Mouse (Mus musculus) midbrain, embryonic 11.5 days (tissue): ENCODE data around the gene Lrrc59. TPM values are rescaled to one million over a fixed set of nuclear protein-coding genes. Genes with fewer than 3 reads are reported as not detected.
"Not testable (repeated sequence)": the region's sequence is repeated elsewhere in the genome, so short reads cannot be mapped to it uniquely, and the experiment has no call there.

Experiments used
- ATAC-seq: fragments of 200-750 bp; cut with Nextera tagmentation; 2 replicates; pipeline ENCODE4 v1.8.0; 2017; ENCODE audit warnings: moderate TSS enrichment, moderate library complexity; ENCODE audit not compliant: low FRiP score
- DNase-seq: peaks from one replicate; pipeline ENCODE4 v3.0.0; 2015; ENCODE audit warnings: low spot score; ENCODE audit errors: missing footprints
- H3K27ac ChIP-seq: fragments of 300-500 bp; sonication (generic); 2 replicates; pipeline ENCODE4 v1.5.1; 2014; ENCODE audit warnings: low read depth, low read length
- H3K27me3 ChIP-seq: fragments of 300-500 bp; sonication (generic); 2 replicates; pipeline ENCODE4 v1.6.1; 2014; ENCODE audit warnings: mild to moderate bottlenecking, low read length, moderate library complexity, mixed read lengths; ENCODE audit not compliant: control insufficient read depth, insufficient read depth
- H3K36me3 ChIP-seq: fragments of 300-500 bp; sonication (generic); 2 replicates; pipeline ENCODE4 v1.6.1; 2014; ENCODE audit warnings: mild to moderate bottlenecking, low read length, moderate library complexity, mixed read lengths; ENCODE audit not compliant: control insufficient read depth, insufficient read depth
- H3K4me1 ChIP-seq: fragments of 300-500 bp; sonication (generic); 2 replicates; pipeline ENCODE4 v1.6.1; 2014; ENCODE audit warnings: low read length; ENCODE audit not compliant: control insufficient read depth, insufficient read depth
- H3K4me2 ChIP-seq: fragments of 300-500 bp; sonication (generic); 2 replicates; pipeline ENCODE4 v1.6.1; 2014; ENCODE audit warnings: mild to moderate bottlenecking, moderate library complexity
- H3K4me3 ChIP-seq: fragments of 300-500 bp; sonication (generic); 2 replicates; pipeline ENCODE4 v1.5.1; 2014; ENCODE audit warnings: low read depth, low read length
- H3K9ac ChIP-seq: fragments of 300-500 bp; sonication (generic); 2 replicates; pipeline ENCODE4 v1.6.1; 2014; ENCODE audit warnings: low read length
- H3K9me3 ChIP-seq: fragments of 300-500 bp; sonication (generic); 2 replicates; pipeline ENCODE4 v1.6.1; 2016; ENCODE audit warnings: low read length; ENCODE audit not compliant: control insufficient read depth
- WGBS: fragments of 180-500 bp; shearing (Covaris S2); extraction: QIAGEN DNeasy Blood & Tissue Kit; methylation state at CpG from one replicate; pipeline ENCODE4 v1.1.7; 2014; 5-methylcytosine and 5-hydroxymethylcytosine counted together
- polyA plus RNA-seq: library from polyadenylated mRNA; unstranded; fragments of >200 nt; fragmentation: Nextera tagmentation; extraction: Ambion mirVana; gene quantifications from 2 replicates; pipeline ENCODE4 v1.2.1, GENCODE M21; 2014

Lrrc59 gene
- polyA plus RNA-seq, 1 experiment from 2014 or later = 199 TPM

- H3K36me3 ChIP-seq = no peaks in the 10 kb centered on the region
- DNase-seq (no peak), ATAC-seq (no peak)
- no peaks in the 10 kb centered on the region for H3K27me3 ChIP-seq
- no peak overlapping the region for H3K9ac ChIP-seq
- no peak overlapping the region for H3K4me3 ChIP-seq
- H3K27ac ChIP-seq = no peak overlapping the region
- H3K4me2 ChIP-seq = no peak overlapping the region
- H3K4me1 ChIP-seq = no peaks in the 10 kb centered on the region
- no peaks in the 10 kb centered on the region for H3K9me3 ChIP-seq
- WGBS = 85% methylated on average over 2 of the region's 2 CpGs
Observed at GRCm38 (mm10) chr11:94622162-94622561, 7.4 kb upstream of the Lrrc59 start.

GRCm38 (mm10) chr11:94629884-94630198, 274 bp downstream of the Lrrc59 start:
- WGBS = under 1% methylated on average over 27 of the region's 28 CpGs
- H3K4me2 ChIP-seq = peak overlapping the region; percentile 81
- peak; percentile 77 for ATAC-seq

GRCm38 (mm10) chr11:94630199-94631011, 838 bp downstream of the Lrrc59 start:
- Histone ChIP-seq H3K27me3 (no peaks in the 10 kb centered on the region), H3K4me1 (peaks cover 6% of the 10 kb centered on the region), H3K36me3 (peaks cover 14% of the 10 kb centered on the region; the same call in 1 of the 2 replicates), H3K4me2 (peak overlapping the region; percentile 81), H3K9me3 (no peaks in the 10 kb centered on the region), H3K9ac (peak overlapping the region; percentile 80), H3K27ac (no peak overlapping the region), H3K4me3 (peak overlapping the region; percentile 77)
- DNase-seq (peak; percentile 92), ATAC-seq (no peak)
- 19% methylated on average over 26 of the region's 26 CpGs for WGBS

More at GRCm38 (mm10) chr11:94629884-94630198, 274 bp downstream of the Lrrc59 start:
- peak overlapping the region; percentile 80 for H3K9ac ChIP-seq
- H3K27ac ChIP-seq = no peak overlapping the region
- DNase-seq = no peak
- no peaks in the 10 kb centered on the region for H3K27me3 ChIP-seq
- H3K36me3 ChIP-seq = peaks cover 10% of the 10 kb centered on the region; the same call in 1 of the 2 replicates
- H3K4me3 ChIP-seq = peak overlapping the region; percentile 77
- no peaks in the 10 kb centered on the region for H3K9me3 ChIP-seq
- peaks cover 6% of the 10 kb centered on the region for H3K4me1 ChIP-seq

- H3K27ac ChIP-seq = no peak overlapping the region
- ATAC-seq = no peak
- H3K9ac ChIP-seq = no peak overlapping the region
- H3K36me3 ChIP-seq = peaks cover 20% of the 10 kb centered on the region
- H3K4me2 ChIP-seq = no peak overlapping the region
- 96% methylated on average over 5 of the region's 5 CpGs for WGBS
- no peak overlapping the region for H3K4me3 ChIP-seq
- no peaks in the 10 kb centered on the region for H3K27me3 ChIP-seq
- peaks cover 6% of the 10 kb centered on the region for H3K4me1 ChIP-seq
- H3K9me3 ChIP-seq = no peaks in the 10 kb centered on the region
- peak; percentile 76 for DNase-seq
Observed at GRCm38 (mm10) chr11:94631969-94632368, 2.4 kb downstream of the Lrrc59 start.

- no peaks in the 10 kb centered on the region for H3K27me3 ChIP-seq
- H3K4me3 ChIP-seq = no peak overlapping the region
- no peak for ATAC-seq
- no peak overlapping the region for H3K4me2 ChIP-seq
- H3K9me3 ChIP-seq = no peaks in the 10 kb centered on the region
- no peak overlapping the region for H3K27ac ChIP-seq
- DNase-seq = no peak
- H3K4me1 ChIP-seq = peaks cover 6% of the 10 kb centered on the region
- WGBS = 89% methylated on average over 8 of the region's 8 CpGs
- peaks cover 21% of the 10 kb centered on the region for H3K36me3 ChIP-seq
- H3K9ac ChIP-seq = no peak overlapping the region
Observed at GRCm38 (mm10) chr11:94632988-94633387, 3.4 kb downstream of the Lrrc59 start.

- Histone ChIP-seq H3K9ac (no peak overlapping the region), H3K4me1 (peaks cover 6% of the 10 kb centered on the region), H3K27ac (no peak overlapping the region), H3K4me3 (no peak overlapping the region), H3K36me3 (peaks cover 29% of the 10 kb centered on the region), H3K9me3 (no peaks in the 10 kb centered on the region), H3K27me3 (no peaks in the 10 kb centered on the region), H3K4me2 (no peak overlapping the region)
- peak; percentile 72 for DNase-seq
- 88% methylated on average over 5 of the region's 5 CpGs for WGBS
- ATAC-seq = no peak
Observed at GRCm38 (mm10) chr11:94634431-94634830, 4.9 kb downstream of the Lrrc59 start.

- no peak overlapping the region for H3K9ac ChIP-seq
- 94% methylated on average over 8 of the region's 8 CpGs for WGBS
- H3K36me3 ChIP-seq = peaks cover 37% of the 10 kb centered on the region
- DNase-seq (no peak), ATAC-seq (no peak)
- no peak overlapping the region for H3K4me3 ChIP-seq
- no peaks in the 10 kb centered on the region for H3K27me3 ChIP-seq
- H3K27ac ChIP-seq = no peak overlapping the region
- H3K4me1 ChIP-seq = no peaks in the 10 kb centered on the region
- H3K9me3 ChIP-seq = no peaks in the 10 kb centered on the region
- no peak overlapping the region for H3K4me2 ChIP-seq
Observed at GRCm38 (mm10) chr11:94644461-94645219, 15.1 kb downstream of the Lrrc59 start.

GRCm38 (mm10) chr11:94646457-94646856, 16.9 kb downstream of the Lrrc59 start:
- Histone ChIP-seq H3K9ac (no peak overlapping the region), H3K4me2 (no peak overlapping the region), H3K27ac (no peak overlapping the region), H3K4me3 (no peak overlapping the region), H3K4me1 (no peaks in the 10 kb centered on the region), H3K27me3 (no peaks in the 10 kb centered on the region), H3K9me3 (no peaks in the 10 kb centered on the region), H3K36me3 (peaks cover 34% of the 10 kb centered on the region)
- DNase-seq (no peak), ATAC-seq (no peak)
- 96% methylated on average over 4 of the region's 4 CpGs for WGBS

- H3K36me3 ChIP-seq = peaks cover 12% of the 10 kb centered on the region
- H3K27me3 ChIP-seq, H3K4me3 ChIP-seq, H3K27ac ChIP-seq, ATAC-seq, H3K9me3 ChIP-seq, DNase-seq, H3K9ac ChIP-seq, H3K4me2 ChIP-seq, H3K4me1 ChIP-seq: not testable (repeated sequence)
- 97% methylated on average over 5 of the region's 7 CpGs for WGBS
Observed at GRCm38 (mm10) chr11:94651241-94651640, 21.7 kb downstream of the Lrrc59 start.
